Mouse (Mus musculus): ENCODE measurements around the gene Kcnip1. TPM values are rescaled to one million over a fixed set of nuclear protein-coding genes. Genes with fewer than 3 reads are reported as not detected.

The Kcnip1 gene
- polyA plus RNA-seq, 1 experiment from 2014 or later = 1.1 TPM

GRCm38 (mm10) chr11:33592826-33593225 is 400.1 kb downstream of the Kcnip1 start:
- Histone ChIP-seq H3K4me1 (ENCODE audit: insufficient read depth, low read length) (no peaks in the 10 kb centered on the region), H3K4me2 (replicated peaks; ENCODE audit: low read depth, low read length) (no peak overlapping the region), H3K4me3 (ENCODE audit: low read length) (no peak overlapping the region), H3K27me3 (ENCODE audit: insufficient read depth, low read length) (no peaks in the 10 kb centered on the region), H3K9me3 (ENCODE audit: low read length) (no peaks in the 10 kb centered on the region), H3K27ac (ENCODE audit: low read length) (no peak overlapping the region), H3K9ac (replicated peaks; ENCODE audit: low read length) (no peak overlapping the region), H3K36me3 (ENCODE audit: insufficient read depth, low read length) (no peaks in the 10 kb centered on the region)
- 70% methylated on average over 4 of the region's 4 CpGs for WGBS
- ATAC-seq (ENCODE audit: low FRiP score, low TSS enrichment) = no peak

- no peaks in the 10 kb centered on the region for H3K36me3 ChIP-seq (ENCODE audit: insufficient read depth, low read length)
- H3K4me3 ChIP-seq (ENCODE audit: low read length) = no peak overlapping the region
- H3K27me3 ChIP-seq (ENCODE audit: insufficient read depth, low read length) = no peaks in the 10 kb centered on the region
- no peak overlapping the region for H3K9ac ChIP-seq (replicated peaks; ENCODE audit: low read length)
- H3K4me1 ChIP-seq (ENCODE audit: insufficient read depth, low read length) = 0 out of 2 replicates have a peak, but pooled peaks cover 7% of the 10 kb centered on the region
- no peak overlapping the region for H3K27ac ChIP-seq (ENCODE audit: low read length)
- H3K9me3 ChIP-seq (ENCODE audit: low read length) = no peaks in the 10 kb centered on the region
- H3K4me2 ChIP-seq (replicated peaks; ENCODE audit: low read depth, low read length) = no peak overlapping the region
- ATAC-seq (ENCODE audit: low FRiP score, low TSS enrichment) = no peak
- 87% methylated on average over 3 of the region's 3 CpGs for WGBS
Observed at GRCm38 (mm10) chr11:33590771-33591170, 402.2 kb downstream of the Kcnip1 start.

GRCm38 (mm10) chr11:33586614-33587013 is 406.3 kb downstream of the Kcnip1 start:
- no peak for ATAC-seq (ENCODE audit: low FRiP score, low TSS enrichment)
- Histone ChIP-seq H3K36me3 (ENCODE audit: insufficient read depth, low read length) (no peaks in the 10 kb centered on the region), H3K9ac (replicated peaks; ENCODE audit: low read length) (no peak overlapping the region), H3K4me2 (replicated peaks; ENCODE audit: low read depth, low read length) (no peak overlapping the region), H3K27me3 (ENCODE audit: insufficient read depth, low read length) (no peaks in the 10 kb centered on the region), H3K4me1 (ENCODE audit: insufficient read depth, low read length) (0 out of 2 replicates have a peak, but pooled peaks cover 7% of the 10 kb centered on the region), H3K27ac (ENCODE audit: low read length) (peak overlapping the region; percentile 36; the same call in 1 of the 2 replicates), H3K9me3 (ENCODE audit: low read length) (no peaks in the 10 kb centered on the region), H3K4me3 (ENCODE audit: low read length) (no peak overlapping the region)
- 18% methylated on average over 6 of the region's 6 CpGs for WGBS

- Histone ChIP-seq H3K4me3 (ENCODE audit: low read length) (no peak overlapping the region), H3K36me3 (ENCODE audit: insufficient read depth, low read length) (no peaks in the 10 kb centered on the region), H3K27ac (ENCODE audit: low read length) (no peak overlapping the region), H3K4me1 (ENCODE audit: insufficient read depth, low read length) (no peaks in the 10 kb centered on the region), H3K9ac (replicated peaks; ENCODE audit: low read length) (no peak overlapping the region), H3K27me3 (ENCODE audit: insufficient read depth, low read length) (no peaks in the 10 kb centered on the region), H3K4me2 (replicated peaks; ENCODE audit: low read depth, low read length) (no peak overlapping the region), H3K9me3 (ENCODE audit: low read length) (0 out of 2 replicates have a peak, but pooled peaks cover 2% of the 10 kb centered on the region)
- WGBS = 51% methylated on average over 3 of the region's 3 CpGs
- ATAC-seq (ENCODE audit: low FRiP score, low TSS enrichment) = no peak
Observed at GRCm38 (mm10) chr11:33579621-33580020, 413.3 kb downstream of the Kcnip1 start.

Other genes with a start within 250 kb of the Kcnip1 start
- 0.72 and 0.76 TPM in 2 replicates for gene Kcnmb1, start 30.1 kb downstream of the Kcnip1 start, polyA plus RNA-seq (2015; fragmentation: Nextera tagmentation; extraction: Ambion mirVana)
- gene Lcp2, start 53.8 kb upstream of the Kcnip1 start, polyA plus RNA-seq (2015; fragmentation: Nextera tagmentation; extraction: Ambion mirVana) = 2.5 TPM in 2 replicates
- not detected in 2 replicates for gene 4930469K13Rik, start 105.4 kb upstream of the Kcnip1 start, polyA plus RNA-seq (2015; fragmentation: Nextera tagmentation; extraction: Ambion mirVana)
- 25.2 and 28.2 TPM in 2 replicates for gene Foxi1, start 214.9 kb upstream of the Kcnip1 start, polyA plus RNA-seq (2015; fragmentation: Nextera tagmentation; extraction: Ambion mirVana)

All from kidney, embryonic 16.5 days (tissue).